Mouse (Mus musculus): ENCODE measurements around the gene Spint1. TPM values are rescaled to one million over a fixed set of nuclear protein-coding genes. Genes with fewer than 3 reads are reported as not detected.

Spint1 gene
- total RNA-seq (2023), result 1 to 10 TPM in 1 of 2 experiments, under 1 TPM in 1; 0.29 to 1.3 TPM

DNA sequence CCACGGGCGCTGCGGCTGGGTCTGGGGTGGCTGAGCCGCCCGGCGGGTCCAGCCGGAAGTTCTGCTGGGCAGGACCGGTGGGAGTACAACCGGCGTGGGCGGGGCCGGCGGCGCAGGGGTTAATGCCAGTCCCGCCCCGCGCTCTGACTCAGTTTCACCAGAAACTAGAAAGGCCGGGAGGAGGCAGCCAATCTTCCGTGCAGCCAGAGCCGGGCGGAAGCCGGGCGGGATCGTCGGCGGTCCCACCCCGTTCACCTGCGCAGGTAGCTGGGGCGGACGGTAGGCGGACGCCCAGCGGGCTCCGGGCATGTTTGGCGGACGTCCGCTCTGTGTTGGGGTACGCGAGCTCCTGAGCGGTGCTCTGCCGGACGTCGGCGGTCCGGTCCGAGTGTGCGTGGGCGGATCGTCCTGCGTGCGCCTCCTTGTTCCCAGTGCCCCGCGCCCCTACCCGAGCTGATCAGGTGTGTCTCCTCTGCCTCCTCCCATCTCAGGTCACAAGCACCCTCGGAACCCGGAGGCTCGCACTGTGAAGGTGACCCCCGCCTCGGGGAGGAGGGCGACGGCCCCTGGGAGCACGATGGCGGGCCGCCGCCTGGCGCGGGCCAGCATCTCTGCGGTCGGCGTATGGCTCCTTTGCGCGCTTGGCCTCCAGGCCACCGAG lies at the start of gene Spint1:
Gene Spint1 (plus strand): TSS at position 153 of the 661 bp plus-strand sequence.

DNA sequence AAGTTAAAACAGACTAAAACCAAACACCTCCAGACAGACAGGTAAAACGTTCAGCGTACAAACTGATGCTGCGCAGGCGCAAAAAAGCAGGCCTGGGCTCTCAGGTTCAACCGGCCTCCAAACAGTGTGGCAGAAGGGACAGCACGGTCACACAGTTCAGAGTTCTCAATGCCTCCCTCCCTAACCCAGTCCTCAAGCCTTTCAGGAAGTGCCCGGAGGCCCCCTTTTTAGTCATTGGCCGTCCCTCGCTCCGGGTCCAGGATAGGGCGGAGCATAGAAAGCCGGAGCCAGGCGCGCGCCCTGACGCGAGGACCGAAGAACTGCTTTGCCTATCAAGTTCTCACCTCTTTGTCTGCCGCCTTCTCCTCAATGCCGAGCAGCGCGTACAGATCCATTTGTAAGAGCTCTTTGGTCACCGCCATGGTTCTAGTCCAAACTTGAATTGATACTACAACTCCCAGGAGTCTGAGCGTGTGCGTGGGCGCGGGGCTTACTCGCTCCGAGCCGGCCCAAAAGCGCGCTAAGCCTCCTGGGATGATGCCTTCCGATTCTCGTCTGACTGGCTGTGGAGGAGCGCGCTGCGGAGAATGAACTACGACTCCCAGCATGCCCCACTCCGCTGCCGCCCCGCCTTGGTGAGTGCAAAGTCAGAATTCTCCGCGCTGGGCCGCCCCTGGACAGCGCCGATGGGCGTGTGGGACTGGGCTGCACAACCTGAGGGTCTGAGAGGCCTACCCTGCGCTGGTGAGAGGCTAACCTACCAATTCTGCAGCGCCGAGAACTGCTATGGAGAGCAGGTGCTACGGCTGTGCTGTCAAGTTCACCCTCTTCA lies 28.6 kb upstream of the Spint1 start, which contains the start of the genes Zfyve19 and Dnajc17:
Gene Zfyve19 (plus strand): TSS at position 274 of the 832 bp plus-strand sequence.
Gene Dnajc17 (minus strand): TSS at position 452 of the 832 bp plus-strand sequence.

GRCm38 (mm10) chr2:119229775-119230704 lies 7.1 kb upstream of the Spint1 start, which contains the start of gene Ppp1r14d:
TSS of gene Ppp1r14d (minus strand) at chr2:119229906.

DNA sequence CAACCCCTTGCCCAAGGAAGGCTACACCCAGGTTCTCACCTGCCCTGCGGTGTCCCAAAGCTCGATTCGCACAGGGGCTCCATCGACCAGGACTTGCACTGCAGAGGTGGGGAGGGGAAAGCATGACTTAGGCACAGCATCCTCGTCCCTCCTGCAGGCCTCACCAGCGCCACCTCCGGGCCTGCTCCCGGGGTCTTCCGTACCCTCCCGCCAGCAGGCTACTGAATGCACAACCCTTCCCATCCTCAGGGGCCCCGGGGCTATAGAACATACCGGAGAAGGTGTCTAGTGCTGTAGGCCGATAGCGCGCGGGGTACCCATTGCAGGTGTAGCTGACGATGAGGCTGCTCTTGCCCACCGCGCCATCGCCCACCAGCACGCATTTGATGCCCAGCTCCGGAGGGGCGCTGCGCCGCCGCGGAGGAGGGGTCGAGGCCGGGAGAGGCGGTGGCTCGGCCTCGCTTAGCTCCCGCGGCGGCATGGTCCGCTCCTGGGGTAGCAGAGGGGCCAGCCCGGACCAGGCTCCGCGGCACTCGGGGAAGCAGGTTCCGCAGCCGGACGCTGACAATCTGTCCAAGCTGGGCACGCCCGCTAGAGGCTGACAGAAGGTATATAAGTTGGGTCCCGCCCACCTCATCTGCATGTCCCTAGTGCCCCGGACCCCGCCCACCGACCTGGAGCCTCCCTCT lies 33.6 kb downstream of the Spint1 start, which contains the start of gene Rhov:
Gene Rhov (minus strand): TSS at position 630 of the 689 bp plus-strand sequence.

GRCm38 (mm10) chr2:119288270-119288882 lies 51.2 kb downstream of the Spint1 start, which contains the start of gene Vps18:
TSS of gene Vps18 (plus strand) at chr2:119288740.

Other genes with a start within 250 kb of the Spint1 start
- 10 to 100 TPM; 12.0 to 12.5 TPM for gene Ccdc32, start 208.0 kb upstream of the Spint1 start, total RNA-seq (2023)
- 10 to 100 TPM; 14.2 to 17.3 TPM for gene Rpusd2, start 202.6 kb upstream of the Spint1 start, total RNA-seq (2023)
- 1 to 10 TPM; 3.2 to 3.4 TPM for gene Knl1, start 190.2 kb upstream of the Spint1 start, total RNA-seq (2023)
- 1 to 10 TPM; 2.6 to 3.2 TPM for gene Rad51, start 124.6 kb upstream of the Spint1 start, total RNA-seq (2023)
- 10 to 100 TPM; 27.2 to 35.9 TPM for gene Rmdn3, start 80.3 kb upstream of the Spint1 start, total RNA-seq (2023)
- gene Gchfr, start 69.6 kb upstream of the Spint1 start, total RNA-seq (2023), result not detected
- gene Gm14137, start 62.9 kb upstream of the Spint1 start, total RNA-seq (2023), result 1 to 10 TPM; 2.9 to 6.8 TPM
- 10 to 100 TPM; 36.2 to 47.6 TPM for gene Zfyve19, start 28.7 kb upstream of the Spint1 start, total RNA-seq (2023)
- gene Dnajc17, start 28.6 kb upstream of the Spint1 start, total RNA-seq (2023), result 10 to 100 TPM; 15.0 to 20.1 TPM
- not detected for gene Ppp1r14d, start 7.5 kb upstream of the Spint1 start, total RNA-seq (2023)
- gene Rhov, start 33.9 kb downstream of the Spint1 start, total RNA-seq (2023), result under 1 TPM; 0.44 to 0.84 TPM
- gene Vps18, start 51.4 kb downstream of the Spint1 start, total RNA-seq (2023), result 10 to 100 TPM; 78.7 to 86.0 TPM
- under 1 TPM; 0.55 to 0.59 TPM for gene Dll4, start 88.4 kb downstream of the Spint1 start, total RNA-seq (2023)
- under 1 TPM in 1 of 2 experiments, not detected in 1; 0.56 TPM for gene Chac1, start 113.9 kb downstream of the Spint1 start, total RNA-seq (2023)
- gene Ino80, start 240.3 kb downstream of the Spint1 start, total RNA-seq (2023), result 10 to 100 TPM; 47.3 to 48.9 TPM

All from B cell, adult 67 days (primary cell).